Mouse (Mus musculus): ENCODE data around the gene Faah. TPM values are rescaled to one million over a fixed set of nuclear protein-coding genes. Genes with fewer than 3 reads are reported as not detected.

Faah gene
- polyA plus RNA-seq, 1 experiment from 2014 or later: 0.61 TPM

- Histone ChIP-seq H3K36me3 (peaks cover 59% of the 10 kb centered on the region), H3K9me3 (no peaks in the 10 kb centered on the region), H3K9ac (no peak overlapping the region), H3K27ac (no peak overlapping the region), H3K4me1 (no peaks in the 10 kb centered on the region), H3K27me3 (no peaks in the 10 kb centered on the region), H3K4me3 (no peak overlapping the region), H3K4me2 (replicated peaks) (no peak overlapping the region)
- no peak for ATAC-seq (ENCODE audit: low FRiP score, low read depth)
- 89% methylated on average over 2 of the region's 2 CpGs for WGBS
These were observed 22.7 kb upstream of the Faah start for GRCm38 (mm10) chr4:116040466-116040865.

GRCm38 (mm10) chr4:116033374-116033773 lies 15.6 kb upstream of the Faah start:
- H3K36me3 ChIP-seq: peaks cover 45% of the 10 kb centered on the region
- no peak overlapping the region for H3K27ac ChIP-seq
- H3K9ac ChIP-seq: no peak overlapping the region
- H3K4me2 ChIP-seq (replicated peaks): no peak overlapping the region
- H3K4me3 ChIP-seq: no peak overlapping the region
- no peaks in the 10 kb centered on the region for H3K9me3 ChIP-seq
- H3K4me1 ChIP-seq: no peaks in the 10 kb centered on the region
- 84% methylated on average over 5 of the region's 5 CpGs for WGBS
- H3K27me3 ChIP-seq: no peaks in the 10 kb centered on the region
- ATAC-seq (ENCODE audit: low FRiP score, low read depth): no peak

GRCm38 (mm10) chr4:116032906-116033305 lies 15.2 kb upstream of the Faah start:
- 86% methylated on average over 9 of the region's 9 CpGs for whole genome bisulfite sequencing
- no peak for ATAC-seq (ENCODE audit: low FRiP score, low read depth)
- no peaks in the 10 kb centered on the region for H3K4me1 ChIP-seq
- no peaks in the 10 kb centered on the region for H3K27me3 ChIP-seq
- H3K36me3 ChIP-seq: peaks cover 43% of the 10 kb centered on the region
- no peak overlapping the region for H3K27ac ChIP-seq
- no peak overlapping the region for H3K4me2 ChIP-seq (replicated peaks)
- H3K9me3 ChIP-seq: no peaks in the 10 kb centered on the region
- H3K4me3 ChIP-seq: no peak overlapping the region
- H3K9ac ChIP-seq: no peak overlapping the region

GRCm38 (mm10) chr4:116017300-116017901 lies 325 bp downstream of the Faah start:
- peaks cover 78% of the 10 kb centered on the region for H3K27me3 ChIP-seq
- H3K9me3 ChIP-seq: no peaks in the 10 kb centered on the region
- under 1% methylated on average over 60 of the region's 60 CpGs for WGBS
- peaks cover 16% of the 10 kb centered on the region for H3K4me1 ChIP-seq
- H3K9ac ChIP-seq: peak overlapping the region; percentile 62
- no peak overlapping the region for H3K27ac ChIP-seq
- H3K36me3 ChIP-seq: no peaks in the 10 kb centered on the region
- peak overlapping the region; percentile 64 for H3K4me3 ChIP-seq
- peak overlapping the region; percentile 98 for H3K4me2 ChIP-seq (replicated peaks)
- ATAC-seq (ENCODE audit: low FRiP score, low read depth): peak; percentile 89

GRCm38 (mm10) chr4:116016862-116017299 lies 845 bp downstream of the Faah start:
- H3K9me3 ChIP-seq: no peaks in the 10 kb centered on the region
- H3K36me3 ChIP-seq: no peaks in the 10 kb centered on the region
- peaks cover 16% of the 10 kb centered on the region for H3K4me1 ChIP-seq
- peaks cover 76% of the 10 kb centered on the region for H3K27me3 ChIP-seq
- ATAC-seq (ENCODE audit: low FRiP score, low read depth): no peak
- H3K27ac ChIP-seq: no peak overlapping the region
- peak overlapping the region; percentile 62 for H3K9ac ChIP-seq
- WGBS: 8% methylated on average over 16 of the region's 16 CpGs
- H3K4me2 ChIP-seq (replicated peaks): peak overlapping the region; percentile 98
- peak overlapping the region; percentile 64 for H3K4me3 ChIP-seq

GRCm38 (mm10) chr4:116016396-116016795 lies 1.3 kb downstream of the Faah start:
- H3K4me3 ChIP-seq: peak overlapping the region; percentile 64
- peaks cover 80% of the 10 kb centered on the region for H3K27me3 ChIP-seq
- no peaks in the 10 kb centered on the region for H3K9me3 ChIP-seq
- H3K4me1 ChIP-seq: peaks cover 16% of the 10 kb centered on the region
- ATAC-seq (ENCODE audit: low FRiP score, low read depth): no peak
- no peak overlapping the region for H3K27ac ChIP-seq
- H3K9ac ChIP-seq: no peak overlapping the region
- peak overlapping the region; percentile 98 for H3K4me2 ChIP-seq (replicated peaks)
- WGBS: 29% methylated on average over 3 of the region's 3 CpGs
- H3K36me3 ChIP-seq: no peaks in the 10 kb centered on the region

- Histone ChIP-seq H3K4me3 (no peak overlapping the region), H3K36me3 (no peaks in the 10 kb centered on the region), H3K9ac (no peak overlapping the region), H3K4me2 (replicated peaks) (no peak overlapping the region), H3K27ac (no peak overlapping the region), H3K9me3 (no peaks in the 10 kb centered on the region), H3K4me1 (peaks cover 16% of the 10 kb centered on the region), H3K27me3 (peaks cover 81% of the 10 kb centered on the region)
- ATAC-seq (ENCODE audit: low FRiP score, low read depth): no peak
- 51% methylated on average over 8 of the region's 8 CpGs for WGBS
These were observed 1.7 kb downstream of the Faah start for GRCm38 (mm10) chr4:116015996-116016395.

- no peak overlapping the region for H3K4me2 ChIP-seq (replicated peaks)
- no peak overlapping the region for H3K27ac ChIP-seq
- peaks cover 16% of the 10 kb centered on the region for H3K4me1 ChIP-seq
- H3K9me3 ChIP-seq: no peaks in the 10 kb centered on the region
- 85% methylated on average over 5 of the region's 5 CpGs for WGBS
- no peak overlapping the region for H3K9ac ChIP-seq
- peaks cover 84% of the 10 kb centered on the region for H3K27me3 ChIP-seq
- H3K36me3 ChIP-seq: no peaks in the 10 kb centered on the region
- H3K4me3 ChIP-seq: no peak overlapping the region
- ATAC-seq (ENCODE audit: low FRiP score, low read depth): no peak
These were observed 2.2 kb downstream of the Faah start for GRCm38 (mm10) chr4:116015502-116015901.

GRCm38 (mm10) chr4:116010186-116010585 lies 7.5 kb downstream of the Faah start:
- H3K4me2 ChIP-seq (replicated peaks): no peak overlapping the region
- WGBS: 73% methylated on average over 8 of the region's 8 CpGs
- no peak overlapping the region for H3K27ac ChIP-seq
- H3K36me3 ChIP-seq: no peaks in the 10 kb centered on the region
- peaks cover 35% of the 10 kb centered on the region for H3K27me3 ChIP-seq
- no peak overlapping the region for H3K4me3 ChIP-seq
- ATAC-seq (ENCODE audit: low FRiP score, low read depth): no peak
- H3K9ac ChIP-seq: no peak overlapping the region
- peaks cover 7% of the 10 kb centered on the region; the same call in 1 of the 2 replicates for H3K4me1 ChIP-seq
- no peaks in the 10 kb centered on the region for H3K9me3 ChIP-seq

- Histone ChIP-seq H3K9me3 (no peaks in the 10 kb centered on the region), H3K27me3 (peaks cover 7% of the 10 kb centered on the region; the same call in 1 of the 2 replicates), H3K27ac (no peak overlapping the region), H3K4me3 (no peak overlapping the region), H3K9ac (no peak overlapping the region), H3K4me1 (no peaks in the 10 kb centered on the region), H3K36me3 (no peaks in the 10 kb centered on the region), H3K4me2 (replicated peaks) (no peak overlapping the region)
- WGBS: 74% methylated on average over 4 of the region's 4 CpGs
- no peak for ATAC-seq (ENCODE audit: low FRiP score, low read depth)
These were observed 16.5 kb downstream of the Faah start for GRCm38 (mm10) chr4:116001206-116001605.

- ATAC-seq (ENCODE audit: low FRiP score, low read depth): no peak
- 41% methylated on average over 6 of the region's 6 CpGs for WGBS
- H3K27ac ChIP-seq: no peak overlapping the region
- peaks cover 7% of the 10 kb centered on the region; the same call in 1 of the 2 replicates for H3K27me3 ChIP-seq
- no peaks in the 10 kb centered on the region for H3K4me1 ChIP-seq
- no peaks in the 10 kb centered on the region for H3K9me3 ChIP-seq
- H3K4me2 ChIP-seq (replicated peaks): no peak overlapping the region
- H3K4me3 ChIP-seq: no peak overlapping the region
- H3K36me3 ChIP-seq: no peaks in the 10 kb centered on the region
- no peak overlapping the region for H3K9ac ChIP-seq
These were observed 17.1 kb downstream of the Faah start for GRCm38 (mm10) chr4:116000671-116001070.

GRCm38 (mm10) chr4:115996729-115997128 lies 21.0 kb downstream of the Faah start:
- WGBS: 74% methylated on average over 4 of the region's 4 CpGs

GRCm38 (mm10) chr4:115995376-115995730 lies 22.4 kb downstream of the Faah start:
- H3K4me3 ChIP-seq: no peak overlapping the region
- 52% methylated on average over 2 of the region's 2 CpGs for WGBS
- no peak overlapping the region for H3K9ac ChIP-seq
- no peaks in the 10 kb centered on the region for H3K36me3 ChIP-seq
- H3K27me3 ChIP-seq: 0 out of 2 replicates have a peak, but pooled peaks cover 3% of the 10 kb centered on the region
- ATAC-seq (ENCODE audit: low FRiP score, low read depth): no peak
- no peaks in the 10 kb centered on the region for H3K4me1 ChIP-seq
- H3K4me2 ChIP-seq (replicated peaks): no peak overlapping the region
- no peak overlapping the region for H3K27ac ChIP-seq
- peaks cover 8% of the 10 kb centered on the region; the same call in 1 of the 2 replicates for H3K9me3 ChIP-seq

More at GRCm38 (mm10) chr4:115996729-115997128, 21.0 kb downstream of the Faah start:
- H3K36me3 ChIP-seq: no peaks in the 10 kb centered on the region
- no peaks in the 10 kb centered on the region for H3K4me1 ChIP-seq
- H3K4me3 ChIP-seq: no peak overlapping the region
- H3K9me3 ChIP-seq: 0 out of 2 replicates have a peak, but pooled peaks cover under 1% of the 10 kb centered on the region
- H3K4me2 ChIP-seq (replicated peaks): no peak overlapping the region
- 0 out of 2 replicates have a peak, but pooled peaks cover 3% of the 10 kb centered on the region for H3K27me3 ChIP-seq
- no peak overlapping the region for H3K9ac ChIP-seq
- ATAC-seq (ENCODE audit: low FRiP score, low read depth): no peak
- H3K27ac ChIP-seq: no peak overlapping the region
